8 mouse cellular contexts compared by ENCODE assay signal in the genomic region with DNA sequence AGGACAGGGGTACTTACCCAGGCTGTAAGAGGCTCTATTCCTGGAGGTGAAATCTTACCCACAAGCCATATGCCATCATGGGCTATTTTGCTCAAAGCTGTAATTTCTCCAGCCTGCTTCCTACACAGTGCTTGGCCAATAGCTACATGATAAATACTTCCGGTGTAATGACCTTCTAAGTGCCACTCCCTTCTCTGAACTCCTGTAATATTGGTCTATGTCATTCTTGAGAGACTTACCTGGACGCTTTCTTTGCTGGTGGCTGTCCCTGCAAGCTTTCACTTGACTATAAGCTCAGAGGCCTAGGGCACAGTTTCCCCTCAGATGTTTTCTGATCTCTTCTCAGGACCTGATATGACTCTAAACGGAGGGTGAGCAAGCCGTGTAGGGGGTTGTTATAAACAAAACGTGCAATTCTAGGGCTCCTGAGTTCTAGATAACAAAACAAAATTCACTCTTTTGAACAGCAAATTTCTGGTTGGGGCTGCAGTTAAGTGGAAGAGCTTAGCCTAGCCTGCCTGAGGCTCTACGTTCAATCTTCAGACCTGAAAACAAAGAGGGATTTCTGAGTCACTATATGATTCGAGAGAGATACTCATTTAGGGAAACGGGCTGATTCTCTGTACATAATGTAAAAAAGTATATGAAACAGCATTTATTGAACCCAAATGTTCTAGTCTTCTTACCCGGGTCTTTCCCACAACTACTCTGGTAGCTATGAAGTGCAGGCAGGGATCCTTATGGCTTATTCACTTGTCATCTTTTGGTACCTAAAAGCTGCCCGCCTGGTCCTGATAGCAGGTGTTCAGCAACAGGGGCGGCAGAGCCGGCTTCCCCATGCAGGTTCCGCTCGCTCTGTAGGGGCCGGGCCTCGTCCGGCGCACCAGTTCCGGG. TPM values are rescaled to one million over a fixed set of nuclear protein-coding genes. Genes with fewer than 3 reads are reported as not detected.
DNase-seq lines count a peak whose midpoint lies in the region; ATAC-seq and TF ChIP-seq lines count a peak whose summit lies in the region.

No protein-coding gene starts in this region.

- no peaks in the 10 kb centered on the region for H3K9me3 ChIP-seq in kidney, embryonic 15.5 days (replicated peaks)
- H3K9me3 ChIP-seq in midbrain, postnatal 0 days (ENCODE audit: low read length) = no peaks in the 10 kb centered on the region

- TF ChIP-seq POLR2A in bone marrow, adult 2 months (IDR thresholded peaks at IDR 0.05; ENCODE audit: borderline replicate concordance, control insufficient read depth, low read depth, low read length) = no peak

- H3K36me3 ChIP-seq in kidney, embryonic 15.5 days = no peaks in the 10 kb centered on the region
- no peaks in the 10 kb centered on the region for H3K36me3 ChIP-seq in midbrain, postnatal 0 days (ENCODE audit: insufficient read depth, low read length)

- peaks cover 46% of the 10 kb centered on the region for H3K4me1 ChIP-seq in kidney, embryonic 15.5 days
- H3K4me1 ChIP-seq in bone marrow, adult 2 months (ENCODE audit: control insufficient read depth, insufficient read depth, low read length) = peaks cover 15% of the 10 kb centered on the region
- H3K4me1 ChIP-seq in midbrain, postnatal 0 days (ENCODE audit: insufficient read depth, low read length) = peaks cover 16% of the 10 kb centered on the region

- no peak for TF ChIP-seq CTCF in bone marrow, adult 2 months (IDR thresholded peaks at IDR 0.05; ENCODE audit: control insufficient read depth, insufficient read depth, low read length)
- no peak for TF ChIP-seq CTCF in midbrain, postnatal 0 days (IDR thresholded peaks at IDR 0.05)

- WGBS in kidney, embryonic 15.5 days = 12% methylated on average over 19 of the region's 19 CpGs
- WGBS in bone marrow, adult 2 months = 3% methylated on average over 19 of the region's 19 CpGs
- 18% methylated on average over 19 of the region's 19 CpGs for WGBS in midbrain, postnatal 0 days

- peak overlapping the region; percentile 78 for H3K9ac ChIP-seq in kidney, embryonic 15.5 days
- H3K9ac ChIP-seq in midbrain, postnatal 0 days (replicated peaks; ENCODE audit: low read length, poor library complexity, severe bottlenecking) = peak overlapping the region; percentile 90

- no peak for DNase-seq in kidney, postnatal 10 days
- DNase-seq in induced T-regulatory cell, adult 2 months (ENCODE audit: low read depth) = peak; percentile 58
- no peak for DNase-seq in midbrain, postnatal 0 days (ENCODE audit: low spot score)
- no peak for DNase-seq in frontal cortex, adult 2 months (ENCODE audit: extremely low spot score in 1 of 2, low spot score in 1 of 2)
- DNase-seq in retina, postnatal 1 day = no peak
- no peak for DNase-seq in ovary, postnatal 10 days (ENCODE audit: low spot score)

- peak overlapping the region; percentile 85 for H3K4me2 ChIP-seq in kidney, embryonic 15.5 days
- H3K4me2 ChIP-seq in midbrain, postnatal 0 days (ENCODE audit: low read depth, low read length, poor library complexity, severe bottlenecking) = peak overlapping the region; percentile 98

- no peaks in the 10 kb centered on the region for H3K27me3 ChIP-seq in kidney, embryonic 15.5 days
- no peaks in the 10 kb centered on the region for H3K27me3 ChIP-seq in midbrain, postnatal 0 days (ENCODE audit: insufficient read depth, low read length)

- H3K4me3 ChIP-seq in kidney, embryonic 15.5 days (replicated peaks) = peak overlapping the region; percentile 95
- H3K4me3 ChIP-seq in bone marrow, adult 2 months (replicated peaks; ENCODE audit: control insufficient read depth, low read depth, low read length) = peak overlapping the region; percentile 99
- H3K4me3 ChIP-seq in midbrain, postnatal 0 days (ENCODE audit: low read depth, low read length) = peak overlapping the region; percentile 96

- peak overlapping the region; percentile 97 for H3K27ac ChIP-seq in kidney, embryonic 15.5 days
- H3K27ac ChIP-seq in bone marrow, adult 2 months (ENCODE audit: control insufficient read depth, insufficient read depth, low read depth, low read length, poor library complexity) = peak overlapping the region; percentile 100
- H3K27ac ChIP-seq in midbrain, postnatal 0 days (ENCODE audit: low read depth, low read length) = peak overlapping the region; percentile 91

- ATAC-seq in kidney, embryonic 15.5 days (replicated peaks; ENCODE audit: low FRiP score) = no peak
- ATAC-seq in midbrain, postnatal 0 days (ENCODE audit: low FRiP score) = no peak

RNA-seq across cellular contexts. Expression of a gene that starts 0.8 kb away (rescaled TPM):
- 392 and 395 TPM in 2 replicates for polyA plus RNA-seq in kidney, embryonic 15.5 days (2015; fragmentation: Nextera tagmentation; extraction: Ambion mirVana)
- 104 and 160 TPM in 2 replicates for polyA plus RNA-seq in bone marrow, adult 2 months (2011; ENCODE audit: insufficient read depth, insufficient read length, low replicate concordance, missing spikeins)
- total RNA-seq in midbrain, postnatal 0 days (2014; rRNA removed) = 84.0 and 108 TPM in 2 replicates
- 308 and 309 TPM in 2 replicates for polyA plus RNA-seq in midbrain, postnatal 0 days (2015; fragmentation: Nextera tagmentation; extraction: Ambion mirVana)
- 222 and 227 TPM in 2 replicates for polyA plus RNA-seq in frontal cortex, adult 2 months (2012; rRNA removed)
